Mouse (Mus musculus): ENCODE measurements around the gene Gmpr. TPM values are rescaled to one million over a fixed set of nuclear protein-coding genes. Genes with fewer than 3 reads are reported as not detected.
"Not testable (repeated sequence)": the region's sequence is repeated elsewhere in the genome, so short reads cannot be mapped to it uniquely, and the experiment has no call there.

Gmpr gene
- 1.8 to 2.3 TPM in 2 of 3 replicates, not detected in the other for total RNA-seq (2017)

- ATAC-seq (replicated peaks; ENCODE audit: insufficient number of reproducible peaks, low FRiP score, low TSS enrichment, poor library complexity, severe bottlenecking): 0 out of 2 replicates have a peak, but pooled peaks have one; percentile 28
Observed at GRCm38 (mm10) chr13:45507274-45508229, at the start of gene Gmpr. Gmpr (plus strand) TSS chr13:45507444.

GRCm38 (mm10) chr13:45457459-45457858 is 49.8 kb upstream of the Gmpr start:
- ATAC-seq (replicated peaks; ENCODE audit: insufficient number of reproducible peaks, low FRiP score, low TSS enrichment, poor library complexity, severe bottlenecking): no peak

DNA sequence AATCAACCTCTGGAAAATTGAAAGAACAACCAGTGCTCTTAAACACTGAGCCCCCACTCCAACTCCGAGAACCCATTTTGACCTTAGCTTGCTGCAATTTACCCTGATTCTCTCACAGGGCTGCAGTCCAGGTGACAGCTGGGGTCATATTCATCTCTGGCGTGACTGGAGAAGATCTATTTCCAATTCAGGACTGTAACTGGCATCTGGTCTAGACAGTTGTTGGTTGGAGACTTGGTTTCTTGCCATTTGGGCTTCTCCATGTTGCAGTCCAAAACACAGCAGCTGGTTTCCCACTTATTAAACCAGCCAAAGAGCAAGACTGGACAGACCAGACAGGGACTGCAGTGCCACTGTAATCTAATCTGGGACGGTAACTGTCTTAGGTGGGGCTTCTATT is 47.1 kb upstream of the Gmpr start:
- no peak for ATAC-seq (replicated peaks; ENCODE audit: insufficient number of reproducible peaks, low FRiP score, low TSS enrichment, poor library complexity, severe bottlenecking)

DNA sequence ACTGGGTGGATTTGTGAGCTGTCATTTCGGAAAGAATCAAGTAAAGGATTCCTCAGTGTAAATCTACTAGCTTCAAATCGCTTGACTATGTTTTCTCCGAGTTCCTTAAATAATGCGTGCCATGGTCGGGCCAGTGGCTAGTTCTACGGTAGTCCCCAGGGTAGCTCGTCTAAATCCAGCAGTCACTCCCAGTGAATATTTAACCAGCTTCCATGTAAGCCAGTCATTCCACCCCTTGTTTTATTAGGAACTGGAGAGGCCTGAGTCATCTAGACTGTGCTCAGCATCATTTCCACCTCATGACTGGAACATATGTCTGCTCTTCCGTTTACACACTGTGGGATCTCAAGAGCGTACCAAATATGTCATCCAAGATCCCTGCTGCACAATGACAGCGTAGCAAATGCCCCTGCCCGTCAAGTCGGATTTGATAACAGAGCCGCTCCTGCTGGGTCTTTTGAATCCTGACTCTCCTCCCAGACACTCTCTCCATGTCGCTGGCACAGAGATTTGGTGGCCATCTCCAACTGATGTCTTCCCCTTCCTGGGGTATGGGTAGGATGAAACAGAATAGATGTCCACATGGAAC is 45.8 kb upstream of the Gmpr start:
- ATAC-seq (replicated peaks; ENCODE audit: insufficient number of reproducible peaks, low FRiP score, low TSS enrichment, poor library complexity, severe bottlenecking): no peak

DNA sequence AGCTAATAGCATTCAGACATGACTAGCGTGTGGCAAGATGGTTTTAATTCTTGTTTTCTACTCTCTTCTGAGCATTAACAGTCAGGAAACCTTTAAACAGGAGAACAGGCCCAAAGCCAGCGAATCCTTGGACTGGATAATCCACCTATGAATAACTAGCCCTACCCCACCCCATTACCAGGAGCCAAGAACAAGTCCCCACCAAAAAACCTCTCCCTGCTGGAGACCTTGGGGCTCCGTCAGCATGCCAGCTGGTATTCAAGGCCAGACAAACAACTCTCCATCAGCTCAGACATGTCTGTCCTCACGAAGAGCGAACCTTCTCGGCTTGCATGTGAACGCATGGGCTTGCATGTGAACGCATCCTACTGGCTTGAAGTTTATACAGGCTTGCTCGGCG is 41.6 kb upstream of the Gmpr start:
- no peak for ATAC-seq (replicated peaks; ENCODE audit: insufficient number of reproducible peaks, low FRiP score, low TSS enrichment, poor library complexity, severe bottlenecking)

- ATAC-seq (replicated peaks; ENCODE audit: insufficient number of reproducible peaks, low FRiP score, low TSS enrichment, poor library complexity, severe bottlenecking): no peak
Observed at GRCm38 (mm10) chr13:45466031-45466519, 41.2 kb upstream of the Gmpr start.

DNA sequence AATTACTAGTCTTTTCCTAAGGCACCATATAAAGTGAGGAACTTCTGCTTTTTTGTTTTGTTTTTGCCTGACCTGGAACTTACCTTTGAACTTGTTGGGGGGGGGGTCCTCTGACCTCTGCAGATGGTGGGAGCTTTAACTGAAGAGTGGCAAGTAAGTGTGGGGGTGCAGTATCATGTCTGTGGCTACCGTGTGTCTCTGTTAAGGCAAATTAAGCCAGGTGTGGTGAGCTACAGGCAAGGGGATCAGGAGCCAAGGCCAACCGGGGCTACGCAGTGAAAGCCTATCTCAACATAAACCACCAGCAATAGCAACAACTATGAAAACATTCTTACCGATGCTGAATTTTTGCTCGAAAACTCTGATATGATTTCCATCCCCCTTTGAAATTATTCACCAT is 38.5 kb upstream of the Gmpr start:
- ATAC-seq (replicated peaks; ENCODE audit: insufficient number of reproducible peaks, low FRiP score, low TSS enrichment, poor library complexity, severe bottlenecking): no peak

- ATAC-seq (replicated peaks; ENCODE audit: insufficient number of reproducible peaks, low FRiP score, low TSS enrichment, poor library complexity, severe bottlenecking): no peak
Observed at GRCm38 (mm10) chr13:45469481-45470301, 37.6 kb upstream of the Gmpr start.

DNA sequence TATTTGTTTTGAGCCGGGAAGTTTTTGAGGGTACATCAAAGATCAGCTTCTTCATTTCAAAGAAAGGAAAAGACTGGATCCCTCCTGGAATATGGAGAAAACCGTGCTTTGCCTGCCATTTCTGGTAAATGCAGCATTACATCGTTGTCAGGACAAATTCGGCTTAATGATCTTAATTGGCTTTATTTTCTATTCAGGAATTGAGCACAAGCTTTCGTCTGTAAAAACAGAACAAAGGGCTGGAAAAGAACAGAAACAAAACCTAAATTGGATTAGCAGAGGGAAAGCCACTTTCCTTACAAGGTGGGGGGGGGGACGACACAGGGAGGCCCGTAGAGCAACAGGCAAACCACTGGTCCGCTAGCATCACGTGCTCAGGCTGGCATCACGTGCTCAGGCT is 33.9 kb upstream of the Gmpr start:
- ATAC-seq (replicated peaks; ENCODE audit: insufficient number of reproducible peaks, low FRiP score, low TSS enrichment, poor library complexity, severe bottlenecking): no peak

- no peak for ATAC-seq (replicated peaks; ENCODE audit: insufficient number of reproducible peaks, low FRiP score, low TSS enrichment, poor library complexity, severe bottlenecking)
Observed at GRCm38 (mm10) chr13:45475297-45475696, 31.9 kb upstream of the Gmpr start.

DNA sequence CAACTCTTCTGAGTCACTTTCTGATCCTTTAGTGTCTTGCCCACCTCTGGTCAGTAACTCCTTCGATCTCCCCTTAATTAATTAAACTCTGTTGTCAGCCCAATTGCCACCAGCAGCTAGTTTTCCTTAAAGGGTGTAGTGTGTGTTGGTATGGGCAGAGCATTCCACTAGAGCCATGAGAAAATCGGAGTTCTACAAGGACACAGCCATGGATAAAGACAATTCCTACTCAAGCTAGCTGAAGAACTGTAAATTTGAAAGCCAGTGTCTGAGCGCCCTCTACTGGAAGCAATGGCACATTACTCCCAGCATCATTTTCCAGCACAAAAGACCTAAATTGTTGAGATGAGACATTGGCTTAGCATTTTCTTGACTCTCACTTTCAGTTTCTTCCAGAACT is 30.1 kb upstream of the Gmpr start:
- peak; percentile 71; the same call in 1 of the 2 replicates for ATAC-seq (replicated peaks; ENCODE audit: insufficient number of reproducible peaks, low FRiP score, low TSS enrichment, poor library complexity, severe bottlenecking)

DNA sequence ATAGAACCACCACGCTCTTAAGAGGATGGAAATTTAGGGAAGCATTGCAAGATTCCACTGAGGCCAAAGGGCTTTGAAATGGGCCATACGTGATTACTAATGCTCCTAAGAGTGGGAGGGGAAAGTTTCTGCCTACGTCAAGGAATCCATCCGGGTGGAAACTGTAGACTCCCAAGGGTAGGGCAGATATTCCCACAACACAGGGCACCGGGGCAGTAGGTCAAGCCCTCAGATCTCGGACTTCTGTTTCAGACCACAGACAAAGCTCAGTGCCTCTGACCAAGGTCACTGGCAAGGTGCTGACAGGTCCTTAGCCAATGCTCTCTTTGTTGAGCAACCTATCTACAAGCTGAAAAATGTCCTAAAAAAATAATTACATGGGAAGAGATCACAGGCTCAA is 27.3 kb upstream of the Gmpr start:
- no peak for ATAC-seq (replicated peaks; ENCODE audit: insufficient number of reproducible peaks, low FRiP score, low TSS enrichment, poor library complexity, severe bottlenecking)

- no peak for ATAC-seq (replicated peaks; ENCODE audit: insufficient number of reproducible peaks, low FRiP score, low TSS enrichment, poor library complexity, severe bottlenecking)
Observed at GRCm38 (mm10) chr13:45483215-45483614, 24.0 kb upstream of the Gmpr start.

DNA sequence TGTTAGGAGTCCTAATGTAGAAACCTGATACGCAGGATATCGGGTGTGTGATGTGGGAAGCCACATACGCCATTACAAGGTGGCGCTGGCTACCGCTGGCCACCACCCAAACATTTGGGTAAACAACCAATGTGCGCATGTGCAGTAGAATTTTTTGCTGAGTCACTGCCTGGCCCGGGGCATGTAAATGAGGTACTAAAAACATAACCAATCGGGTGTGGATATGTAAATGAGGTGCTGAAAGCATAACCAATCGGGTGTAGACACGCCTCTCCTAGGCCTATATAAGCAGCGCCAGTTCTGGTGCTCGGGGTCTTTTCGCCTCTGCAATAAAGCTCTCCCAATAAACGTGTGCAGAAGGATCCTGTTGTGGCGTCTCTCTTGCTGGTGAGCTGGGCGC is 23.3 kb upstream of the Gmpr start:
- not testable (repeated sequence) for ATAC-seq (replicated peaks; ENCODE audit: insufficient number of reproducible peaks, low FRiP score, low TSS enrichment, poor library complexity, severe bottlenecking)

- ATAC-seq (replicated peaks; ENCODE audit: insufficient number of reproducible peaks, low FRiP score, low TSS enrichment, poor library complexity, severe bottlenecking): no peak
Observed at GRCm38 (mm10) chr13:45485602-45486001, 21.6 kb upstream of the Gmpr start.

- no peak for ATAC-seq (replicated peaks; ENCODE audit: insufficient number of reproducible peaks, low FRiP score, low TSS enrichment, poor library complexity, severe bottlenecking)
Observed at GRCm38 (mm10) chr13:45486598-45486997, 20.6 kb upstream of the Gmpr start.

GRCm38 (mm10) chr13:45491991-45492732 is 15.1 kb upstream of the Gmpr start:
- no peak for ATAC-seq (replicated peaks; ENCODE audit: insufficient number of reproducible peaks, low FRiP score, low TSS enrichment, poor library complexity, severe bottlenecking)

DNA sequence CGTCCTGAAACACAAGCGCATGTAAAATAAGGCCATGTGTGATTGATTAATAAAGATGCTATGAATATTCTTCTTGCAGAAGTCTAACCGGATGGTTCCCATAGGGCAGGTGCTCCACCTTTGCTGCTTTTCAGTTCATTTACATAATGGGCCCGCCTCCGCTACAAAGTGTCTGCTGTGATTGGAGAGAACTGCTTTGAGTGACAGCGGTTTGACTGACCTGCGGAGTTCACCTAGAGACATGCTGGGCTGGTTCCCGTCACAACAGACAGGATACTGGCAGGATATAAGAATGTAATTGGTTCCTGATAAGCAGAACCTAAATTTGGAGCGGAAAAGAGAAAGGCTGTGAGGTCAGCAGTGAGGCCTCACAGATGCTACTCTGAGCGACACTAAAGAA is 13.4 kb upstream of the Gmpr start:
- no peak for ATAC-seq (replicated peaks; ENCODE audit: insufficient number of reproducible peaks, low FRiP score, low TSS enrichment, poor library complexity, severe bottlenecking)

Measured in monocyte, adult 5-6 weeks (primary cell).